In the genomic region with DNA sequence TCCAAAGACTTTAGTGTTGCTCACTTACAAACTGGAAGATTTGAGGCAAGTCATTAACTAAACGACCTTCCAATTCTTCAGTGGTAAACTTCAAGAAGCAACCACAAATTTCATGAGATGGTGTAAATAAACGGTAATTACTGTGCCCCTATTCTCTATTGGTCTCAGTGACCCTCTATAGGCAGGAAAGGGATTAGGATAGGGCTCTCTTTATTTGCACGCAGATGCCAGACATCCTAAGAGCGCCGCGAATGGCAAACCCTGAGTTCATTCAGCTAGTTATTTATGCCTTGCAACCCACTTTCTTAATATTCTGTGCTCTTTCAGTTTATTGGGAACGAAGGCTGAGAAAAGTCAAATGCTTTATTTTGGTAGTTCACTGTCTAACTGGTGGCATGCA, we compare ENCODE assay signal across 8 mouse cellular contexts. TPM values are rescaled to one million over a fixed set of nuclear protein-coding genes. Genes with fewer than 3 reads are reported as not detected.
A peak's percentile ranks its signal among the peaks of the same experiment; 100 is the strongest.
DNase-seq lines count a peak whose midpoint lies in the region; ATAC-seq and TF ChIP-seq lines count a peak whose summit lies in the region.

No protein-coding gene starts in this region.

- H3K9me3 ChIP-seq in intestine, embryonic 14.5 days (ENCODE audit: control insufficient read depth, low read length): no peaks in the 10 kb centered on the region
- no peaks in the 10 kb centered on the region for H3K9me3 ChIP-seq in neural tube, embryonic 13.5 days

- H3K27ac ChIP-seq in left cerebral cortex, adult 2 months: peak overlapping the region; percentile 93
- peak overlapping the region; percentile 79 for H3K27ac ChIP-seq in intestine, embryonic 14.5 days (ENCODE audit: low read depth)
- peak overlapping the region; percentile 90 for H3K27ac ChIP-seq in neural tube, embryonic 13.5 days (replicated peaks)

- 3% methylated on average over 7 of the region's 7 CpGs for WGBS in intestine, embryonic 14.5 days
- under 1% methylated on average over 7 of the region's 7 CpGs for WGBS in neural tube, embryonic 13.5 days

- ATAC-seq in common myeloid progenitor, adult 5-6 weeks (replicated peaks; ENCODE audit: low read depth, poor library complexity, severe bottlenecking): peak; percentile 30
- ATAC-seq in intestine, embryonic 14.5 days (replicated peaks; ENCODE audit: low FRiP score, low TSS enrichment, low read depth): no peak
- peak; percentile 68; the same call in 1 of the 2 replicates for ATAC-seq in neural tube, embryonic 13.5 days (ENCODE audit: low read depth)

- peak overlapping the region; percentile 75 for H3K4me2 ChIP-seq in intestine, embryonic 14.5 days (ENCODE audit: low read length)
- peak overlapping the region; percentile 62 for H3K4me2 ChIP-seq in neural tube, embryonic 13.5 days

- intact Hi-C loops in left cerebral cortex, adult 2 months (cut with DNase I): loop anchor here (1.0 kb wide), 1 partner anchor 13 kb away; no protein-coding TSS in a partner anchor

- H3K9ac ChIP-seq in intestine, embryonic 14.5 days (ENCODE audit: low read length): peak overlapping the region; percentile 89
- H3K9ac ChIP-seq in neural tube, embryonic 13.5 days: peak overlapping the region; percentile 82

- DNase-seq in left cerebral cortex, adult 2 months (ENCODE audit: extremely low spot score in 1 of 2, low spot score in 2 of 2): no peak
- no peak for DNase-seq in left cerebral cortex, adult 8-10 months (ENCODE audit: low spot score in 2 of 2)
- DNase-seq in intestine, embryonic 14.5 days (ENCODE audit: low spot score): no peak
- DNase-seq in right cerebral cortex, adult 2 months (ENCODE audit: low spot score in 2 of 2): no peak
- no peak for DNase-seq in layer of hippocampus, postnatal 25 days (ENCODE audit: extremely low spot score in 1 of 2, low spot score in 1 of 2)
- no peak for DNase-seq in adrenal gland, postnatal 14 days

- peaks cover 12% of the 10 kb centered on the region for H3K4me1 ChIP-seq in intestine, embryonic 14.5 days (replicated peaks; ENCODE audit: control insufficient read depth, insufficient read depth, low read length)
- H3K4me1 ChIP-seq in neural tube, embryonic 13.5 days (replicated peaks): peaks cover 13% of the 10 kb centered on the region

- no peaks in the 10 kb centered on the region for H3K27me3 ChIP-seq in intestine, embryonic 14.5 days (replicated peaks; ENCODE audit: control insufficient read depth, insufficient read depth, low read length)
- H3K27me3 ChIP-seq in neural tube, embryonic 13.5 days: no peaks in the 10 kb centered on the region

- H3K36me3 ChIP-seq in intestine, embryonic 14.5 days (ENCODE audit: control insufficient read depth, insufficient read depth, low read length): peaks cover 17% of the 10 kb centered on the region
- peaks cover 15% of the 10 kb centered on the region for H3K36me3 ChIP-seq in neural tube, embryonic 13.5 days

- TF ChIP-seq CTCF in left cerebral cortex, adult 2 months (IDR thresholded peaks at IDR 0.05): no peak

- H3K4me3 ChIP-seq in left cerebral cortex, adult 2 months: peak overlapping the region; percentile 71
- peak overlapping the region; percentile 94 for H3K4me3 ChIP-seq in intestine, embryonic 14.5 days (ENCODE audit: low read depth, low read length)
- H3K4me3 ChIP-seq in neural tube, embryonic 13.5 days: peak overlapping the region; percentile 81

RNA-seq across cellular contexts. Expression of a gene that starts 0.7 kb away (rescaled TPM):
- 10 to 100 TPM; 69.0 to 71.2 TPM for total RNA-seq in left cerebral cortex, adult 2 months (2021)
- total RNA-seq in left cerebral cortex, adult 8-10 months (2022): 10 to 100 TPM; 60.9 to 73.8 (median 65.8) TPM
- total RNA-seq in common myeloid progenitor, adult 5-6 weeks (2017): 160 and 174 TPM in 2 replicates
- 380 and 384 TPM in 2 replicates for polyA plus RNA-seq in intestine, embryonic 14.5 days (2014; fragmentation: Nextera tagmentation; extraction: Ambion mirVana)
- polyA plus RNA-seq in neural tube, embryonic 13.5 days (2015; fragmentation: Nextera tagmentation; extraction: Ambion mirVana): 275 and 291 TPM in 2 replicates
- 10 to 100 TPM; 77.2 to 77.9 TPM for total RNA-seq in layer of hippocampus, postnatal 25 days (2021)
- total RNA-seq in adrenal gland, postnatal 14 days (2021): 178 and 191 TPM in 2 replicates

RNA-seq across cellular contexts. Expression of a gene that starts 13.9 kb away (rescaled TPM):
- total RNA-seq in left cerebral cortex, adult 2 months (2021): 100 to 1,000 TPM; 196 to 198 TPM
- 100 to 1,000 TPM; 181 to 234 (median 208) TPM for total RNA-seq in left cerebral cortex, adult 8-10 months (2022)
- total RNA-seq in common myeloid progenitor, adult 5-6 weeks (2017): 146 and 182 TPM in 2 replicates
- 319 and 330 TPM in 2 replicates for polyA plus RNA-seq in intestine, embryonic 14.5 days (2014; fragmentation: Nextera tagmentation; extraction: Ambion mirVana)
- 408 TPM in 2 replicates for polyA plus RNA-seq in neural tube, embryonic 13.5 days (2015; fragmentation: Nextera tagmentation; extraction: Ambion mirVana)
- 100 to 1,000 TPM; 186 to 197 TPM for total RNA-seq in layer of hippocampus, postnatal 25 days (2021)
- total RNA-seq in adrenal gland, postnatal 14 days (2021): 133 and 134 TPM in 2 replicates
